Mouse (Mus musculus): ENCODE measurements around the gene Efl1. TPM values are rescaled to one million over a fixed set of nuclear protein-coding genes. Genes with fewer than 3 reads are reported as not detected.

The Efl1 gene
- 10 to 100 TPM; 18.4 to 20.7 TPM for total RNA-seq (2021)
- long read RNA-seq, experiment 1, partial matches to known transcripts, result 6 of 9 reads
- long read RNA-seq, experiment 1, other reads (novel, unspliced or antisense), result 1 of 9 reads
- long read RNA-seq, experiment 2, partial matches to known transcripts, result 3 of 13 reads
- long read RNA-seq, experiment 2, other reads (novel, unspliced or antisense), result 4 of 13 reads

DNA sequence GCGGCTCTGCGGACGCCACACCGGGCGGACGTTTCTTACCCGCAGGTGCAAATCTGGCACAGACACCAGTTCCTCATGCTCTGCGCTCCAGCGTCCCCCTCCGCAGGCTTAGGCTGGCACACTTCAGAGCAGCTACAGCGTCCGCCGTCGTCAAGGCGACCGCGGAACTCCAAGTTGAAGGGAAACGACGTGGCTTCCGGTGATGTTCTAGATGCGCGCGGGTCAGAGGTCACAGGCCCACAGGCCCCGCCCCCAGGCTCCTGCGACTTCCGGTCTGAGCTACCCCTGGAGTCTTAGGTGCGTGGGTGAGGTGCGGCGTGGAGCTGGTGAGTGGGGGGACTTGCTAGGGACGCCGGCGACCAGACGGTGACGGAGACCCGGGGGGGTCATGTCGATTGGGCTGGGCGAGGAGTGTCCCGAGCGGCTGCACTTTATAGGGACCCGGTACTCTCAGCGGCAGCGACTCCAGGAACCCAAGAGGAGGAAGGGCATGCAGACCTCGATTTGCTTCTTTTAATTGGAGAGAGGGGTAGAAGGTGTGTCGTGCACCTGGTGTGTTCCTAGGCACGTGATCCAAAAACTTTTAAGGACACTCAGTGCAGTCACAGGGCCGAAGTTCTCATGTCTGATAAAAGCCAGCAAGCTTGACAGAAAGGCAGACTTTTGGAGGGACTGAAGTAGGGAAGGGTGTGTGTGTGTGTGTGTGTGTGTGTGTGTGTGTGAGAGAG is at the start of gene Efl1, which contains the start of gene Saxo2:
Gene Efl1, plus strand, starts transcription at position 262 of the 728 bp plus-strand sequence.
Gene Saxo2, minus strand, starts transcription at position 176 of the 728 bp plus-strand sequence.
- Histone ChIP-seq H3K27ac (peak within 1 kb of the TSS; percentile 81), H3K4me3 (peak within 1 kb of the TSS; percentile 91)
- DNase-seq (ENCODE audit: low spot score in 2 of 2), result peak; percentile 95 to 96
- TF ChIP-seq CTCF (conservative IDR thresholded peaks at IDR 0.05), result no peak

DNA sequence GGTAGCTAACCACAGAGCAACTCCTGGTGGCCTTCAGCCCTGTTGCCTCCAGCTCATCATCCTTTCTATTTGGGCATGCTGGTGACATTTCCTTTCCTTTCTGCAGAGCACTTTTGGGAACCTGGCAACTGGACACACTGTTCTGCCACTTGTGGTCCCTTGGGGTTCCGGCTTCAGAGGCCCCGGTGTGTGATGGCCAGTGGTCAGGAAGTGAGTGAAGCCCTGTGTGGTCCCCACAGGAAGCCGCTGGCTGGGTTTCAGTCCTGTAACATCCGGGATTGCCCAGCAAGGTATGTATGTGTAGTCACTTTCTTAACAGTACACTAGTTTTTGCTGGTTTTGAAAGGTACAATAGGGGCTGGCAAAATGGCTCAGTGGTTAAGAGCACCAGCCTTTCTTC is 46.4 kb upstream of the Efl1 start:
- DNase-seq (ENCODE audit: low spot score in 2 of 2), result no peak
- no peak for TF ChIP-seq CTCF (conservative IDR thresholded peaks at IDR 0.05)
- Histone ChIP-seq H3K4me3 (no peak overlapping the region), H3K27ac (no peak overlapping the region)

DNA sequence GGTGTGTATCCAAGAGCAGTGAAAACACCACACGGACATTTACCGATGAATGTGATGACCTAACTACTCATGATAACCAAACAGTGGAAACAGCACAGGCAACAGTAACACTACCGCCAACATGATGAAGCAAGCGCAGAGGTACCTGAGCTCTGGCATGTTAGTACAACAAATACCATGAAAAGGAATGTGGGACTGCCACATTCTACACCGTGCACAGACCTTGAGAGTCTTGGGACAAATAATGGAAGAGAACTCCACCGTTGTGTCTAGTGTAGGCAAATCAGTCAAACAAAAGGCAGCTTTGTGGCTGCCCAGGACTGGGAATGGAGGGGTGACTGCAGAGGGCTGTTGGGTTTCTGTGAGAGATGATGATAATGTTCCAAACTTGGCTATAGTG is 43.0 kb upstream of the Efl1 start:
- H3K4me3 ChIP-seq, result no peak overlapping the region
- no peak for DNase-seq (ENCODE audit: low spot score in 2 of 2)
- no peak for TF ChIP-seq CTCF (conservative IDR thresholded peaks at IDR 0.05)
- H3K27ac ChIP-seq, result no peak overlapping the region

DNA sequence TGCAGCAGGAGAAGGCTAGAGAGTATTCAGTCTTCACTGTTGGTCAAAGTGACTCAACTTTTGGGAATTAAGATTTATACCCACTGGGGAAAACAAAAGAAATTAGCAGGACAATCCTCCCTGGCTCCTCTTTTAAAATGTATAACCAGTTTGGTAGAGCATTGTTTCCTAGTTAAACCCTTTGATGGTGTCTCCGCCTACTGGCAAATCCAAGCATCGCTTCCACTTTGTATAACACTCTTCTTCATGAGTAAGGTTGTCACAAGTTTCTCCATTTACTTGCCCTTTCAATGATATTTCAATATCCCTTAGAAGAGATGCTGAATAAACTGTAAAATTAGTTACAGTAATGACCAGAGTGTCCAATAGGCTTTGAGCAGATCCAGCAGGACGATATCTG is 38.8 kb upstream of the Efl1 start:
- Histone ChIP-seq H3K27ac (no peak overlapping the region), H3K4me3 (no peak overlapping the region)
- TF ChIP-seq CTCF (conservative IDR thresholded peaks at IDR 0.05), result peak; percentile 77
- peak in 1 of 2 experiments; percentile 30 for DNase-seq (ENCODE audit: low spot score in 2 of 2)

DNA sequence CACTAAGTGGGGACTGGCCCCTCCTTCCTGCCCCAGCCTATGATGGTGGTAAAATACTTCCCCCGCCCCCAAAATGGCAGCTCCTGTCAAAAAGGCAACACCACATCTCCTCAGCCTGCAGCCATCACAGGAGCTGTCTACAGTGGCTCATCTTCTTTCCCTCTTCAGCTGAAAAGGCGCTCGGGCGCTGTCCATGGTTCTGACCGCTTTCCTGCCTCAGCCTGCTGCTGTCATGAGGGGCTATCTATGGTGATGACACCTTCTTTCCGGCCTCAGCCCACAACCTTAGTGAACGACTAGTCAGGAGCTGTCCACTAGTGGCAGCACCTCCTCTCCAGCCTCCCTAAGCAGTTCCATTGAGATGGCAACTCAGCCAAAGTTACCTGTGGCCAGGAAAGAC is 23.1 kb upstream of the Efl1 start:
- no peak for TF ChIP-seq CTCF (conservative IDR thresholded peaks at IDR 0.05)
- Histone ChIP-seq H3K27ac (no peak overlapping the region), H3K4me3 (no peak overlapping the region)
- no peak for DNase-seq (ENCODE audit: low spot score in 2 of 2)

DNA sequence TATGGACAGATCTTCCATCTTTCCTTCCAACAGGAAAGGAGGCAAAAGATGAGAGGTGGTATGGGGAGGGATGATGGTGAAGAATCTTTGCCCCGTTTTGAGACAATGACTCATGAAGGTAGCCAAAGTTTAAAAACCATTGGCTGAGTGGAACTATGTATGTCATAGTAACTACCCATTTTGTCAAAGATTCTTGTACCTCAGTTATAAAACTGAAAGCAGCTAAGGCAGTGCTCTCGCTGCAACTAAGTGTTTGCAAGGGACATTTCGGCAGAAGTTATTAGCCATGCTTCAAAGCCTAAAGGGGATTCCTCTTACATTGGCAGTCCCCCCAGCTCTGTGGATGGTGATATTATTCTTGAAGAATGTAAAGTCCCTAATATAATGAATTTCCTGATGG is 1.2 kb upstream of the Efl1 start:
- TF ChIP-seq CTCF (conservative IDR thresholded peaks at IDR 0.05), result no peak
- no peak overlapping the region for H3K27ac ChIP-seq

DNA sequence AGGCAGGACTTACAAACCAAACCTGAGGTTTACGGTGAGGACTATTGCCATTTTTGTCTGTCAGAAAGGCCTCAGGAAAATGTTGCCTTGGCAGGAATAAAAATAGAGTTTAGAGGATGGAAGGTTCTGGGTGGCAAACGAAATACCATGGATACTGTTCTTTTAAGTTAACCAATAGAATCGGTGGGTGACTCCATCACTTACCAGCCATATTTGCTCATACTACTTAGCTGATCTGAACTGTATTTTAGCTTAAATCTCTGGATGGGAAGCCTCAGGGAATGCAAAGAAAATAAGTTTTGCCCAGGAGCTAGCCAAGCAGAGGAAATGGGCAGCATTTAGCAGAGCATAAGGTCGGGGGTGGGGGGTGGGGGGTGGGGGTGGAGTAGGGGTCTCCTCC is 505 bp upstream of the Efl1 start:
- H3K27ac ChIP-seq, result peak overlapping the region; percentile 81; the same call in 1 of the 2 replicates
- no peak for TF ChIP-seq CTCF (conservative IDR thresholded peaks at IDR 0.05)
- H3K4me3 ChIP-seq, result peak overlapping the region; percentile 91
- no peak for DNase-seq (ENCODE audit: low spot score in 2 of 2)

More for the DNA sequence above, 1.2 kb upstream of the Efl1 start:
- H3K4me3 ChIP-seq, result no peak overlapping the region
- DNase-seq (ENCODE audit: low spot score in 2 of 2), result no peak

DNA sequence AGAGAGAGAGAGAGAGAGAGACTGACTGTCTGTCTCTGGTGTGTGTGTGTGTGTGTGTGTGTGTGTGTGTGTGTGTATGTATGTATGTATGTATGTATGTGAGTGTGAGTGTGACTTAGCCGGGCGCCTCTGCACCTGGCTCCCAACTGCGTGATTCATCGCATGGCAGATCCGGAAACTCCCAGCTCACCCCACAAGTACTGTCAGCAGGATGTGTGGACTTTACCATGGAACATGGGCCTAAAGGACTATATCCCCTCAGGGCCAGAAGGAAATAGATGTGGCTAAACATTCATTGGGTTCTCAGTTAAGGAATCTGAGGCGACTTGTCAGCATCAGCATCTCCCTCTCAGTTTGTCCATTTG is 649 bp downstream of the Efl1 start:
- no peak for TF ChIP-seq CTCF (conservative IDR thresholded peaks at IDR 0.05)
- no peak for DNase-seq (ENCODE audit: low spot score in 2 of 2)
- Histone ChIP-seq H3K4me3 (peak overlapping the region; percentile 91), H3K27ac (peak overlapping the region; percentile 36; the same call in 1 of the 2 replicates)

DNA sequence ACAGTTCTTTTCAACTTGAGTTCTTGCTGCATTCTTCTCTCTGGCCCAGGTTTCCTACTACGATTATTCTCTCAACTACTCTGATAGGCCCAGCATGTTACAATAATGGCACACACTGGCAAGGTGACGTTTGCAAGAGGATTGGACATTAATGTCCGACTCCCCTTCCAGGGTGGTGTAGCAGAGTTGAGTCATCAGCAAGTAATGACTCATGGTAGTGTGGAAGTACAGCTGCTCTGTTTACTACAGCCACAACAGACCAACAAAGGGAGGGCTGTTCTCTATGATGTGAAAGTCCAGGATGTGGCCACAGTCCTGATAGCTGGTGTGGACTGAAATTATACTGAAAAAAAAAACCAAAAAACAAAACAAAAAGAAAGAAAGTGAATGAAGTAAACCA is 16.2 kb downstream of the Efl1 start:
- no peak for DNase-seq (ENCODE audit: low spot score in 2 of 2)
- no peak for TF ChIP-seq CTCF (conservative IDR thresholded peaks at IDR 0.05)
- Histone ChIP-seq H3K27ac (peak overlapping the region; percentile 51; the same call in 1 of the 2 replicates), H3K4me3 (no peak overlapping the region)

DNA sequence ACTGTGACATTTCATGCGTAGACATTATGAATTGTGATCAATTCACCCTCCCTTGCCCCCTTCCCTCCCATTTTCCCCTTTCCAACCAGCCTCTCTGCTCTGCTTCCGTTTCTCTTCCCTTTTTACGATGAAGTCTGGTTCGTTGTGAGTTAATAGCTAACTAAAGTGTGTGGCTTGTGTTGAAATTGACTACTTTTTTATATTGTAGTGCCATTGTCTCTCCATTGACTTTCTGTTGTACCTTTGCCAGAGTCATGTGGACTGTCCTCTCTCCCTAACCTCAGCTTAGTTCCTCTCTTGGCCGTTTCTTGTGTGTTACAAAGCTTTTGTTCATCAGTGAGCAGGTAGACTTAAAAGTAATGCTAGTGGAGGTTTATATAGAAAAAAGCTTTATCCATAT is 27.6 kb downstream of the Efl1 start:
- TF ChIP-seq CTCF (conservative IDR thresholded peaks at IDR 0.05), result no peak
- no peak overlapping the region for H3K4me3 ChIP-seq
- no peak for DNase-seq (ENCODE audit: low spot score in 2 of 2)
- no peak overlapping the region for H3K27ac ChIP-seq

DNA sequence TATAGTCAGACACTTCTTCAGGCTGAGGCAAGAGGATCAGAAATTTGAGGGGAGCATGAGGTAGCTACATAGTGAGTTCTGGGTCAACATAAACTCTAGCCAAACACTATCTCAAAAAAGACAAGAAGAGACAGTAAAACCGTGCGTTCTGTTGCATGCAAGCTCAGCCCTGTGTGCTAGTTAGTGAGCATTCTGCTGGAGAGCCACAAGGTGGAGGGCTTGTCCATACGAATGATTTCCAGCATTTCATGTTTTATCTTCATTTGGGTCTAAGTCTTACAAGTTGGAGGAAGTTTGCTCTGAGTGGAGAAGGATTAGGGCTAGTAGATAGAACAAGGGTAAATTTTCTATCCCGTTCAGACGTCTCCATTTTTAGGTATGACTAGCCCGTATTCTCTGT is 28.4 kb downstream of the Efl1 start:
- no peak for DNase-seq (ENCODE audit: low spot score in 2 of 2)
- peak; percentile 80 for TF ChIP-seq CTCF (conservative IDR thresholded peaks at IDR 0.05)
- Histone ChIP-seq H3K4me3 (no peak overlapping the region), H3K27ac (no peak overlapping the region)

DNA sequence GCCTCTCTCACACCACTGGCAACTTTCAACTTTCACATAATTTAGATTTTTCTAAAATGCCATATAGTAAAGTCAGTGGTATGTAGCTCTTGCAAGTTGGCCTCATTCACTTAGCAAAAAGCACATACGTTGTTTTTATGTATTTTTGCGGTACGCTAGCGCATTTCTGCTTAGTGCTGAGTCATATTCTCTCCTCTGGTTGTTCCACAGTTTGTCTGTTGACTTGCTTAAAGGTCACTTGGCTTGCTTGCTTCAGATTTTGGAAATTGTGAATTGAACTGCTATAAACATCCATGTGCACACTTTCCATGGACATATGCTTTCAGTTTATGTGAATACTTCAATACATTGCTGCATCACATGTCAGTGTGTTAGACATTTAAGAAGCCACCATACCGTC is 31.5 kb downstream of the Efl1 start:
- TF ChIP-seq CTCF (conservative IDR thresholded peaks at IDR 0.05), result no peak
- no peak overlapping the region for H3K4me3 ChIP-seq
- H3K27ac ChIP-seq, result peak overlapping the region; percentile 16; the same call in 1 of the 2 replicates
- DNase-seq (ENCODE audit: low spot score in 2 of 2), result no peak

DNA sequence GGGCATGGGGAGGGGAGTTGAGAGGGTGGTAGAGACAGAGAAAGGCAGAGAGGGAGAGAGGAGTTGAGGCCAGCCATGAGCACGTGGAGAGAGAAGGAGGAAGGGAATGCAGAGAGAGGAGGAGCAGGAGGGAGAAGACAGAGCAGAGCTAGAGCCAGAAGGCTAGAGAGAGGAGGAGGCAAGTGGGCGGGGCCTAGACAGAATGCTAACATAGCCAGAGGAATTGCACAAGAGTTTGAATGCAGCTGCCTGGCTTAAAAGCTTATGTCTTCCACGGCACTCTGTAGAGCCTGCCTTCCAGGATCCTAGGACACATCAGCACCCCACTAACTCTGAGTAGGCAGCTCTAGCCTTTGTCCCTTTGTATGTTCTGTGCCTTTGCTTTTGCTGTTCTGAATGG is 40.3 kb downstream of the Efl1 start:
- Histone ChIP-seq H3K27ac (peak overlapping the region; percentile 65), H3K4me3 (no peak overlapping the region)
- DNase-seq (ENCODE audit: low spot score in 2 of 2), result peak in 1 of 2 experiments; percentile 17
- TF ChIP-seq CTCF (conservative IDR thresholded peaks at IDR 0.05), result no peak
